Mouse (Mus musculus): ENCODE measurements around the gene Ctnnd2.

- TF ChIP-seq POLR2A (IDR thresholded peaks at IDR 0.05; ENCODE audit: control insufficient read depth, extremely low read depth, insufficient read depth, low read length, poor library complexity) (no peak), CTCF (IDR thresholded peaks at IDR 0.05; ENCODE audit: borderline replicate concordance, control insufficient read depth, extremely low read depth, insufficient read depth, low read length, poor library complexity) (no peak)
Measured at GRCm38 (mm10) chr15:30646501-30647431, 474.4 kb downstream of the Ctnnd2 start.
